Mouse (Mus musculus): ENCODE results near the gene Mef2a. TPM values are rescaled to one million over a fixed set of nuclear protein-coding genes. Genes with fewer than 3 reads are reported as not detected.

The Mef2a gene
- polyA plus RNA-seq, 1 experiment: 17.5 TPM

DNA sequence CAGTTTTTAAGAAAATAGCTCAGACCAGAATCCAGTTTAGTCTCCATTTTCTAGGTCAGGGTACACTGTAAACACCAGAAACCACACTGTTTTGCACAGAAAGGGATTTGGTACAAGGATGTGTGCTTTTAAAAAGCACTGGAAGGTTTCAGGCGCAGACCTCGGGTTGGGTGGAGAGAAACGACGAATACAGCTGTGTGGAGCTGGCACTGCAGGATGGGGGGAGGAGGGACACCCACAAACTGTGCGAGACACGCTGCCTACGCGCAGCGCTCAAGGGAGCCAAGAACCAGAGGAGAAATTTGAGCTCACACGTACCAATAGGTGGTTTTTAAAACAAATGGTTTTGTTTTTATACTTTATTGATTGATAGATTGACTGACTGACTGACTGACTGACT, 40.0 kb upstream of the Mef2a start:
- no peaks in the 10 kb centered on the region for H3K36me3 ChIP-seq (ENCODE audit: control insufficient read depth, insufficient read depth, low read length)
- 42% methylated on average over 10 of the region's 10 CpGs for WGBS
- no peak for TF ChIP-seq CTCF (IDR thresholded peaks at IDR 0.05; ENCODE audit: extremely low read depth, insufficient read depth, insufficient read length, insufficient replicate concordance)
- TF ChIP-seq POLR2A (IDR thresholded peaks at IDR 0.05; ENCODE audit: low read depth, low read length): no peak
- DNase-seq (ENCODE audit: low read depth in 1 of 2, low spot score in 2 of 2): no peak
- H3K4me3 ChIP-seq (ENCODE audit: extremely low read depth, insufficient read depth, insufficient read length): no peak overlapping the region
- no peaks in the 10 kb centered on the region for H3K27me3 ChIP-seq (ENCODE audit: control insufficient read depth, insufficient read depth, low read length)
- peaks cover 4% of the 10 kb centered on the region; the same call in 1 of the 2 replicates for H3K4me1 ChIP-seq (ENCODE audit: control insufficient read depth, insufficient read depth, insufficient read length)
- no peak overlapping the region for H3K27ac ChIP-seq (ENCODE audit: insufficient read depth, low read length)

DNA sequence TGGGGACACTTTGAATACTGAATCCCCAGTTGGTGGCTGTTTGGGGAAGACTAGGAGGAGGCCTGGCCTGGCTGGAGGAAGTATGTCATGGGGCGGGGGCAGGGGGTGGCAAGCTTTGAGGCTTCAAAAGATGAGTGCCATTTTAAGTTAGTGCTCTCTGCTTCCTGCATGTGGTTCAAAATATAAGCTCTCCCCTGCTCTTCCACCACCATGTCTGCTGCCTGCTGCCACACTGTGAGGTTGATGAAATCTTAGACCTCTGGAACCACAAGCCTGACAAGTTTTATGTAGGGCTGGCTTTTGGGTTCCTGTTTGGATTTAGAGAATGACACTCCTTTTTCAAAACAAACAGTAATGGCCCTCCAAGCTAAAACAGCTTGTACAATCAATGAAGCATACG, 34.4 kb upstream of the Mef2a start:
- no peak overlapping the region for H3K27ac ChIP-seq (ENCODE audit: insufficient read depth, low read length)
- no peaks in the 10 kb centered on the region for H3K4me1 ChIP-seq (ENCODE audit: control insufficient read depth, insufficient read depth, insufficient read length)
- H3K27me3 ChIP-seq (ENCODE audit: control insufficient read depth, insufficient read depth, low read length): no peaks in the 10 kb centered on the region
- TF ChIP-seq CTCF (IDR thresholded peaks at IDR 0.05; ENCODE audit: extremely low read depth, insufficient read depth, insufficient read length, insufficient replicate concordance) (no peak), POLR2A (IDR thresholded peaks at IDR 0.05; ENCODE audit: low read depth, low read length) (no peak)
- H3K36me3 ChIP-seq (ENCODE audit: control insufficient read depth, insufficient read depth, low read length): no peaks in the 10 kb centered on the region
- no peak for DNase-seq (ENCODE audit: low read depth in 1 of 2, low spot score in 2 of 2)
- no peak overlapping the region for H3K4me3 ChIP-seq (ENCODE audit: extremely low read depth, insufficient read depth, insufficient read length)
- WGBS: 83% methylated on average over 2 of the region's 2 CpGs

DNA sequence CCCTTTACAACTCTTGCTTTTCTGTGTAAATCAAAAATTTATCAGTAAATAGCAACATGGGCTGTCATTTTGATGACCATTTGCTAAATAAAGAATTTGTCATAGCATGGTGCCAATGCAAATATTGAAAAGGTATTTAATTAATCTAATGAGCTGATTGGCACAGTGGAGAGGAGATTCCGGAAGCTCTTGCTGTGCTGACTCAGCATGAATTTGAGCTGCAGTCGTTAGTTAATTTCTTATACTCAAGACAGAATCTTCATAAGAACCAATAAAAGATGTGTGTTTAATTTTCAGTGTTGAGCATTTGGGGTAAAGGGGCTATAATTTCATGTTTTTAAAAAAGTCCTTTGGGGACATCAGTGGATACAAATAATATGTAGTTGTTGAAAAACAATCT, 31.5 kb upstream of the Mef2a start:
- WGBS: 91% methylated on average over 2 of the region's 2 CpGs
- no peak for DNase-seq (ENCODE audit: low read depth in 1 of 2, low spot score in 2 of 2)
- no peaks in the 10 kb centered on the region for H3K27me3 ChIP-seq (ENCODE audit: control insufficient read depth, insufficient read depth, low read length)

DNA sequence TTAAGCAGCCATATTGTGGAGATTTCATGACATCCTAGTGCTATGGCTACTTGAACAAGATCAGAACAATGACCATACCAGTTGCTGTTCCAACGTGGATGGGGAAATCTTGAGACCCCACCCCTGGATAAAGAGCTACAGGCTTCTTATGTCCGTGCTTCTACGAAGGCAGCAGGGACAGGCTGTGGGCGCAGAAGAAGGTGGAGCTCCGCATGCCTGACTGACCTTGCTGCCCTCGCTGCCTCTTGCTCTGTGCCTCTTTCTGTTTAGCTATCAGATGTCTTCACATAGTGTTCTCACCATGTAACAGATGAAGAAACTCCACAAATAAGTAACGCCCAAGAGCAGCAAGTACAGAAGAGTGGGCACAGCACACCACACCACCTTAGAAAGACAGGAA, 29.7 kb upstream of the Mef2a start:
- Histone ChIP-seq H3K4me3 (ENCODE audit: extremely low read depth, insufficient read depth, insufficient read length) (no peak overlapping the region), H3K4me1 (ENCODE audit: control insufficient read depth, insufficient read depth, insufficient read length) (no peaks in the 10 kb centered on the region), H3K27me3 (ENCODE audit: control insufficient read depth, insufficient read depth, low read length) (no peaks in the 10 kb centered on the region), H3K27ac (ENCODE audit: insufficient read depth, low read length) (no peak overlapping the region), H3K36me3 (ENCODE audit: control insufficient read depth, insufficient read depth, low read length) (no peaks in the 10 kb centered on the region)
- TF ChIP-seq CTCF (IDR thresholded peaks at IDR 0.05; ENCODE audit: extremely low read depth, insufficient read depth, insufficient read length, insufficient replicate concordance): no peak
- no peak for TF ChIP-seq POLR2A (IDR thresholded peaks at IDR 0.05; ENCODE audit: low read depth, low read length)
- WGBS: 78% methylated on average over 7 of the region's 7 CpGs
- DNase-seq (ENCODE audit: low read depth in 1 of 2, low spot score in 2 of 2): no peak

More for the DNA sequence above, 31.5 kb upstream of the Mef2a start:
- Histone ChIP-seq H3K4me1 (ENCODE audit: control insufficient read depth, insufficient read depth, insufficient read length) (no peaks in the 10 kb centered on the region), H3K4me3 (ENCODE audit: extremely low read depth, insufficient read depth, insufficient read length) (no peak overlapping the region), H3K27ac (ENCODE audit: insufficient read depth, low read length) (no peak overlapping the region), H3K36me3 (ENCODE audit: control insufficient read depth, insufficient read depth, low read length) (no peaks in the 10 kb centered on the region)
- no peak for TF ChIP-seq CTCF (IDR thresholded peaks at IDR 0.05; ENCODE audit: extremely low read depth, insufficient read depth, insufficient read length, insufficient replicate concordance)
- TF ChIP-seq POLR2A (IDR thresholded peaks at IDR 0.05; ENCODE audit: low read depth, low read length): no peak

- 70% methylated on average over 5 of the region's 5 CpGs for WGBS
- Histone ChIP-seq H3K4me1 (ENCODE audit: control insufficient read depth, insufficient read depth, insufficient read length) (no peaks in the 10 kb centered on the region), H3K27me3 (ENCODE audit: control insufficient read depth, insufficient read depth, low read length) (no peaks in the 10 kb centered on the region), H3K4me3 (ENCODE audit: extremely low read depth, insufficient read depth, insufficient read length) (no peak overlapping the region), H3K36me3 (ENCODE audit: control insufficient read depth, insufficient read depth, low read length) (no peaks in the 10 kb centered on the region), H3K27ac (ENCODE audit: insufficient read depth, low read length) (no peak overlapping the region)
- TF ChIP-seq CTCF (IDR thresholded peaks at IDR 0.05; ENCODE audit: extremely low read depth, insufficient read depth, insufficient read length, insufficient replicate concordance): no peak
- no peak for TF ChIP-seq POLR2A (IDR thresholded peaks at IDR 0.05; ENCODE audit: low read depth, low read length)
- DNase-seq (ENCODE audit: low read depth in 1 of 2, low spot score in 2 of 2): no peak
These were observed 28.7 kb upstream of the Mef2a start for GRCm38 (mm10) chr7:67401379-67401778.

DNA sequence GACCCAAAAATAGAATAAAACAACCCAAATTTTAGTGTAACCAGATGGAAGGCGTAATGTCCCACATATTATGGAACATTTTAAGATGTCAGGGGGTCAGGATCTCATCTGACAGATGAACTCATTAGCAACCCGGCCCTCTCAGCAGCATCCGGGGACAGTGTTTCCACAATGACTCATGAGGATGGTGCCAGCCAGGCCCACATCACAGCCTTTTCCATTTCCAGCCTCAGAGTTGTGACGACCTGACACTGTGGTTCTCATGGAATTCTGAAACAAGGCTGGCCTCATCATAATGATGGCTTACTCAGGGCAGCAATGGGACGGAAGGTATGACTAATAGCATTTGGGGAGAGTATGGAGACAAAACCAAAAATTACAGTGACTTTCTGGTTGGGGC, 18.1 kb upstream of the Mef2a start:
- Histone ChIP-seq H3K4me1 (ENCODE audit: control insufficient read depth, insufficient read depth, insufficient read length) (no peaks in the 10 kb centered on the region), H3K4me3 (ENCODE audit: extremely low read depth, insufficient read depth, insufficient read length) (no peak overlapping the region), H3K27ac (ENCODE audit: insufficient read depth, low read length) (no peak overlapping the region), H3K36me3 (ENCODE audit: control insufficient read depth, insufficient read depth, low read length) (no peaks in the 10 kb centered on the region), H3K27me3 (ENCODE audit: control insufficient read depth, insufficient read depth, low read length) (no peaks in the 10 kb centered on the region)
- DNase-seq (ENCODE audit: low read depth in 1 of 2, low spot score in 2 of 2): no peak
- TF ChIP-seq CTCF (IDR thresholded peaks at IDR 0.05; ENCODE audit: extremely low read depth, insufficient read depth, insufficient read length, insufficient replicate concordance) (no peak), POLR2A (IDR thresholded peaks at IDR 0.05; ENCODE audit: low read depth, low read length) (no peak)
- 89% methylated on average over 5 of the region's 5 CpGs for WGBS

DNA sequence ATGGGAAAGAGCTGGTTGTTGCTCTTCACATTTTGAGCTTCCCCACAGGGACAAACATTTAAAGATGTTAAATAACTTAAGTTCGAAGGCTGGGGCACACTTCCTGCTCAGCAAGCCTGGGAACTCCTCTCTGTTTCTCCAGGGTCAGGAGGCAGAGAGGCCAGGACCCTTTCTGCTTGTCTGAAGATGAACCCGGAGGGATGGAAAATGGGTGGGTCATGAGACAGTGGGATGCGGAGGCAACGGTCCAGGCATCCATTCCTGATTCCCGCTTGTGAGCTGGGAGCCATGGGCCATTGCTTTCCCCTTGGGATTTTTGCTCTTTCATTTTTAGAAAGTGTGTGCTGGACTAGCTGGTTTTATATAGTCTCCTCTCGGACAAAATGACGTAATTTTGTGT, 17.4 kb upstream of the Mef2a start:
- 79% methylated on average over 7 of the region's 7 CpGs for WGBS
- DNase-seq (ENCODE audit: low read depth in 1 of 2, low spot score in 2 of 2): no peak
- no peak for TF ChIP-seq POLR2A (IDR thresholded peaks at IDR 0.05; ENCODE audit: low read depth, low read length)
- Histone ChIP-seq H3K4me3 (ENCODE audit: extremely low read depth, insufficient read depth, insufficient read length) (no peak overlapping the region), H3K27ac (ENCODE audit: insufficient read depth, low read length) (no peak overlapping the region), H3K36me3 (ENCODE audit: control insufficient read depth, insufficient read depth, low read length) (no peaks in the 10 kb centered on the region), H3K27me3 (ENCODE audit: control insufficient read depth, insufficient read depth, low read length) (no peaks in the 10 kb centered on the region), H3K4me1 (ENCODE audit: control insufficient read depth, insufficient read depth, insufficient read length) (no peaks in the 10 kb centered on the region)

Data from spleen, adult 2 months (tissue).